Mouse (Mus musculus) v-Abl transformed pro-B cells (cell line): ENCODE data around the gene Vmn1r2.
"Not testable (repeated sequence)": the region's sequence is repeated elsewhere in the genome, so short reads cannot be mapped to it uniquely, and the experiment has no call there.

ENCODE experiments used
- in situ Hi-C, 2 experiments: fragments of 400-800 bp; cut with MboI; formaldehyde crosslinking; loops; one replicate each; pipeline ENCODE4 v1.15.1; 2025; ENCODE audit not compliant: unreplicated experiment in 2 of 2

Vmn1r2 gene

GRCm38 (mm10) chr4:3167020-3167419 is at the start of gene Vmn1r2:
TSS of gene Vmn1r2 (plus strand) at chr4:3167320.
- in situ Hi-C loops = not testable (repeated sequence)

GRCm38 (mm10) chr4:3147926-3148325 is 19.2 kb upstream of the Vmn1r2 start:
- in situ Hi-C loops = not testable (repeated sequence)

- in situ Hi-C loops = not testable (repeated sequence)
These were observed 13.8 kb upstream of the Vmn1r2 start for GRCm38 (mm10) chr4:3153320-3153719.

GRCm38 (mm10) chr4:3164429-3164828 is 2.7 kb upstream of the Vmn1r2 start:
- in situ Hi-C loops = not testable (repeated sequence)

GRCm38 (mm10) chr4:3165046-3165445 is 2.1 kb upstream of the Vmn1r2 start:
- in situ Hi-C loops = no loop called here

- in situ Hi-C loops = not testable (repeated sequence)
These were observed 7.5 kb downstream of the Vmn1r2 start for GRCm38 (mm10) chr4:3174586-3174985.

GRCm38 (mm10) chr4:3175756-3176155 is 8.6 kb downstream of the Vmn1r2 start:
- in situ Hi-C loops = not testable (repeated sequence)

- in situ Hi-C loops = not testable (repeated sequence)
These were observed 9.1 kb downstream of the Vmn1r2 start for GRCm38 (mm10) chr4:3176195-3176594.

GRCm38 (mm10) chr4:3176746-3177490 is 9.8 kb downstream of the Vmn1r2 start:
- in situ Hi-C loops = not testable (repeated sequence)

GRCm38 (mm10) chr4:3185258-3185657 is 18.1 kb downstream of the Vmn1r2 start, which contains the start of gene Vmn1r3:
TSS of gene Vmn1r3 (minus strand) at chr4:3185358.
- in situ Hi-C loops = not testable (repeated sequence)

- in situ Hi-C loops = not testable (repeated sequence)
These were observed 42.6 kb downstream of the Vmn1r2 start for GRCm38 (mm10) chr4:3209643-3210217.

GRCm38 (mm10) chr4:3213349-3213748 is 46.2 kb downstream of the Vmn1r2 start:
- in situ Hi-C loops = not testable (repeated sequence)

GRCm38 (mm10) chr4:3216382-3216781 is 49.3 kb downstream of the Vmn1r2 start:
- in situ Hi-C loops = not testable (repeated sequence)
